Mouse (Mus musculus): ENCODE measurements around the gene Dlg4. TPM values are rescaled to one million over a fixed set of nuclear protein-coding genes. Genes with fewer than 3 reads are reported as not detected.

The Dlg4 gene
- polyA plus RNA-seq, 1 experiment from 2014 or later: 19.9 TPM

- no peaks in the 10 kb centered on the region for H3K27me3 ChIP-seq (ENCODE audit: insufficient read depth, poor library complexity, severe bottlenecking)
- 77% methylated on average over 3 of the region's 3 CpGs for WGBS
- H3K4me1 ChIP-seq (replicated peaks): 0 out of 2 replicates have a peak, but pooled peaks cover 11% of the 10 kb centered on the region
- no peaks in the 10 kb centered on the region for H3K9me3 ChIP-seq
- H3K4me3 ChIP-seq: no peak overlapping the region
- H3K27ac ChIP-seq: no peak overlapping the region
- no peak for DNase-seq (ENCODE audit: low spot score)
- H3K36me3 ChIP-seq: no peaks in the 10 kb centered on the region
These were observed 60.7 kb downstream of the Dlg4 start for GRCm38 (mm10) chr11:70077441-70077840.

GRCm38 (mm10) chr11:70079175-70079574 is 62.4 kb downstream of the Dlg4 start:
- WGBS: 70% methylated on average over 6 of the region's 6 CpGs
- no peaks in the 10 kb centered on the region for H3K36me3 ChIP-seq
- 0 out of 2 replicates have a peak, but pooled peaks cover 7% of the 10 kb centered on the region for H3K4me1 ChIP-seq (replicated peaks)
- H3K4me3 ChIP-seq: no peak overlapping the region
- H3K27ac ChIP-seq: no peak overlapping the region
- no peak for DNase-seq (ENCODE audit: low spot score)
- H3K9me3 ChIP-seq: no peaks in the 10 kb centered on the region
- no peaks in the 10 kb centered on the region for H3K27me3 ChIP-seq (ENCODE audit: insufficient read depth, poor library complexity, severe bottlenecking)

- Histone ChIP-seq H3K4me1 (replicated peaks) (0 out of 2 replicates have a peak, but pooled peaks cover 3% of the 10 kb centered on the region), H3K27me3 (ENCODE audit: insufficient read depth, poor library complexity, severe bottlenecking) (no peaks in the 10 kb centered on the region), H3K27ac (no peak overlapping the region), H3K9me3 (no peaks in the 10 kb centered on the region), H3K4me3 (no peak overlapping the region), H3K36me3 (no peaks in the 10 kb centered on the region)
- WGBS: 83% methylated on average over 7 of the region's 7 CpGs
- DNase-seq (ENCODE audit: low spot score): no peak
These were observed 63.2 kb downstream of the Dlg4 start for GRCm38 (mm10) chr11:70079928-70080327.

GRCm38 (mm10) chr11:70080803-70081590 is 64.3 kb downstream of the Dlg4 start:
- WGBS: 87% methylated on average over 15 of the region's 15 CpGs
- no peak for DNase-seq (ENCODE audit: low spot score)
- Histone ChIP-seq H3K27me3 (ENCODE audit: insufficient read depth, poor library complexity, severe bottlenecking) (no peaks in the 10 kb centered on the region), H3K4me3 (no peak overlapping the region), H3K27ac (no peak overlapping the region), H3K9me3 (no peaks in the 10 kb centered on the region), H3K4me1 (replicated peaks) (0 out of 2 replicates have a peak, but pooled peaks cover 3% of the 10 kb centered on the region), H3K36me3 (no peaks in the 10 kb centered on the region)

GRCm38 (mm10) chr11:70084563-70084962 is 67.8 kb downstream of the Dlg4 start:
- WGBS: 83% methylated on average over 8 of the region's 8 CpGs
- no peak for DNase-seq (ENCODE audit: low spot score)
- Histone ChIP-seq H3K9me3 (no peaks in the 10 kb centered on the region), H3K4me1 (replicated peaks) (0 out of 2 replicates have a peak, but pooled peaks cover 3% of the 10 kb centered on the region), H3K27me3 (ENCODE audit: insufficient read depth, poor library complexity, severe bottlenecking) (no peaks in the 10 kb centered on the region), H3K4me3 (no peak overlapping the region), H3K36me3 (no peaks in the 10 kb centered on the region), H3K27ac (no peak overlapping the region)

- Histone ChIP-seq H3K4me3 (no peak within 1 kb of the TSS), H3K27me3 (ENCODE audit: insufficient read depth, poor library complexity, severe bottlenecking) (no peaks in the 10 kb centered on the region), H3K4me1 (replicated peaks) (no peaks in the 10 kb centered on the region), H3K27ac (no peak within 1 kb of the TSS), H3K9me3 (no peaks in the 10 kb centered on the region), H3K36me3 (no peaks in the 10 kb centered on the region)
- no peak for DNase-seq (ENCODE audit: low spot score)
- WGBS: 83% methylated on average over 12 of the region's 12 CpGs
These were observed 75.4 kb downstream of the Dlg4 start, which contains the start of gene Asgr2 for GRCm38 (mm10) chr11:70091986-70092783. Gene Asgr2 (plus strand): TSS chr11:70092644.

MicroRNAs encoded within 50 kb of the gene (microRNA counts, 519-probe panel; counts per million panel counts)
- 1,255 counts per million, percentile 77 among the panel's probes with 10 or more counts for microRNA mmu-miR-324-3p
- microRNA mmu-miR-324-5p: 1,255 counts per million, percentile 77 among the panel's probes with 10 or more counts

Other genes starting within 250 kb of the Dlg4 start
- gene Chrnb1, start 221.0 kb upstream of the Dlg4 start, polyA plus RNA-seq (2016; fragmentation: Nextera tagmentation; extraction: Ambion mirVana): 1.6 and 2.2 TPM in 2 replicates
- gene Fgf11, start 215.1 kb upstream of the Dlg4 start, polyA plus RNA-seq (2016; fragmentation: Nextera tagmentation; extraction: Ambion mirVana): 0.76 and 1.8 TPM in 2 replicates
- gene Tmem102, start 211.3 kb upstream of the Dlg4 start, polyA plus RNA-seq (2016; fragmentation: Nextera tagmentation; extraction: Ambion mirVana): 1.3 and 1.5 TPM in 2 replicates
- gene Gm39566, start 201.6 kb upstream of the Dlg4 start, polyA plus RNA-seq (2016; fragmentation: Nextera tagmentation; extraction: Ambion mirVana): not detected in 2 replicates
- gene Spem2, start 198.5 kb upstream of the Dlg4 start, polyA plus RNA-seq (2016; fragmentation: Nextera tagmentation; extraction: Ambion mirVana): not detected in 2 replicates
- gene Spem1, start 194.8 kb upstream of the Dlg4 start, polyA plus RNA-seq (2016; fragmentation: Nextera tagmentation; extraction: Ambion mirVana): 0.34 TPM in 1 of 2 replicates, not detected in the other
- gene Nlgn2, start 179.2 kb upstream of the Dlg4 start, polyA plus RNA-seq (2016; fragmentation: Nextera tagmentation; extraction: Ambion mirVana): 5.8 and 9.1 TPM in 2 replicates
- 312 and 362 TPM in 2 replicates for gene Tmem256, start 178.4 kb upstream of the Dlg4 start, polyA plus RNA-seq (2016; fragmentation: Nextera tagmentation; extraction: Ambion mirVana)
- gene Plscr3, start 170.6 kb upstream of the Dlg4 start, polyA plus RNA-seq (2016; fragmentation: Nextera tagmentation; extraction: Ambion mirVana): 85.3 and 88.7 TPM in 2 replicates
- gene Tnk1, start 158.2 kb upstream of the Dlg4 start, polyA plus RNA-seq (2016; fragmentation: Nextera tagmentation; extraction: Ambion mirVana): 0.77 and 1.7 TPM in 2 replicates
- not detected in 2 replicates for gene Tmem95, start 138.9 kb upstream of the Dlg4 start, polyA plus RNA-seq (2016; fragmentation: Nextera tagmentation; extraction: Ambion mirVana)
- 5.2 and 6.8 TPM in 2 replicates for gene Kctd11, start 135.5 kb upstream of the Dlg4 start, polyA plus RNA-seq (2016; fragmentation: Nextera tagmentation; extraction: Ambion mirVana)
- 1.2 and 1.4 TPM in 2 replicates for gene Acap1, start 121.4 kb upstream of the Dlg4 start, polyA plus RNA-seq (2016; fragmentation: Nextera tagmentation; extraction: Ambion mirVana)
- 11.4 and 15.2 TPM in 2 replicates for gene 2810408A11Rik, start 116.0 kb upstream of the Dlg4 start, polyA plus RNA-seq (2016; fragmentation: Nextera tagmentation; extraction: Ambion mirVana)
- 12.5 and 13.4 TPM in 2 replicates for gene Neurl4, start 115.9 kb upstream of the Dlg4 start, polyA plus RNA-seq (2016; fragmentation: Nextera tagmentation; extraction: Ambion mirVana)
- 96.8 and 105 TPM in 2 replicates for gene Gps2, start 103.1 kb upstream of the Dlg4 start, polyA plus RNA-seq (2016; fragmentation: Nextera tagmentation; extraction: Ambion mirVana)
- gene Eif5a, start 95.0 kb upstream of the Dlg4 start, polyA plus RNA-seq (2016; fragmentation: Nextera tagmentation; extraction: Ambion mirVana): 2,350 and 2,667 TPM in 2 replicates
- 2.8 and 2.9 TPM in 2 replicates for gene Ybx2, start 81.1 kb upstream of the Dlg4 start, polyA plus RNA-seq (2016; fragmentation: Nextera tagmentation; extraction: Ambion mirVana)
- 11.0 and 13.0 TPM in 2 replicates for gene Slc2a4, start 68.8 kb upstream of the Dlg4 start, polyA plus RNA-seq (2016; fragmentation: Nextera tagmentation; extraction: Ambion mirVana)
- gene Cldn7, start 52.2 kb upstream of the Dlg4 start, polyA plus RNA-seq (2016; fragmentation: Nextera tagmentation; extraction: Ambion mirVana): 14.6 and 37.6 TPM in 2 replicates
- 22.6 and 25.7 TPM in 2 replicates for gene Ctdnep1, start 35.8 kb upstream of the Dlg4 start, polyA plus RNA-seq (2016; fragmentation: Nextera tagmentation; extraction: Ambion mirVana)
- 156 and 167 TPM in 2 replicates for gene Elp5, start 34.4 kb upstream of the Dlg4 start, polyA plus RNA-seq (2016; fragmentation: Nextera tagmentation; extraction: Ambion mirVana)
- gene Gabarap, start 25.8 kb upstream of the Dlg4 start, polyA plus RNA-seq (2016; fragmentation: Nextera tagmentation; extraction: Ambion mirVana): 421 and 580 TPM in 2 replicates
- 93.7 and 98.1 TPM in 2 replicates for gene Phf23, start 21.2 kb upstream of the Dlg4 start, polyA plus RNA-seq (2016; fragmentation: Nextera tagmentation; extraction: Ambion mirVana)
- gene Dvl2, start 16.3 kb upstream of the Dlg4 start, polyA plus RNA-seq (2016; fragmentation: Nextera tagmentation; extraction: Ambion mirVana): 50.3 and 51.8 TPM in 2 replicates
- gene Acadvl, start 1.5 kb upstream of the Dlg4 start, polyA plus RNA-seq (2016; fragmentation: Nextera tagmentation; extraction: Ambion mirVana): 44.9 and 51.7 TPM in 2 replicates
- gene Asgr1, start 37.1 kb downstream of the Dlg4 start, polyA plus RNA-seq (2016; fragmentation: Nextera tagmentation; extraction: Ambion mirVana): 0.68 and 1.3 TPM in 2 replicates
- gene Asgr2, start 75.7 kb downstream of the Dlg4 start, polyA plus RNA-seq (2016; fragmentation: Nextera tagmentation; extraction: Ambion mirVana): 0.51 TPM in 1 of 2 replicates, not detected in the other
- not detected in 2 replicates for gene Mgl2, start 113.4 kb downstream of the Dlg4 start, polyA plus RNA-seq (2016; fragmentation: Nextera tagmentation; extraction: Ambion mirVana)
- gene Clec10a, start 139.3 kb downstream of the Dlg4 start, polyA plus RNA-seq (2016; fragmentation: Nextera tagmentation; extraction: Ambion mirVana): 0.35 and 0.81 TPM in 2 replicates
- gene Slc16a11, start 195.8 kb downstream of the Dlg4 start, polyA plus RNA-seq (2016; fragmentation: Nextera tagmentation; extraction: Ambion mirVana): 0.93 and 1.5 TPM in 2 replicates
- 15.7 and 18.0 TPM in 2 replicates for gene Slc16a13, start 204.1 kb downstream of the Dlg4 start, polyA plus RNA-seq (2016; fragmentation: Nextera tagmentation; extraction: Ambion mirVana)
- 5.5 and 5.6 TPM in 2 replicates for gene Bcl6b, start 212.9 kb downstream of the Dlg4 start, polyA plus RNA-seq (2016; fragmentation: Nextera tagmentation; extraction: Ambion mirVana)
- 240 and 261 TPM in 2 replicates for gene 0610010K14Rik, start 221.0 kb downstream of the Dlg4 start, polyA plus RNA-seq (2016; fragmentation: Nextera tagmentation; extraction: Ambion mirVana)
- gene Gm21988, start 222.9 kb downstream of the Dlg4 start, polyA plus RNA-seq (2016; fragmentation: Nextera tagmentation; extraction: Ambion mirVana): 10.0 and 14.5 TPM in 2 replicates
- 125 and 171 TPM in 2 replicates for gene Rnasek, start 222.9 kb downstream of the Dlg4 start, polyA plus RNA-seq (2016; fragmentation: Nextera tagmentation; extraction: Ambion mirVana)
- 2.4 and 3.7 TPM in 2 replicates for gene Alox12, start 238.4 kb downstream of the Dlg4 start, polyA plus RNA-seq (2016; fragmentation: Nextera tagmentation; extraction: Ambion mirVana)